Mouse (Mus musculus) frontal cortex, postnatal 10 days (tissue): Measurements from ENCODE around the gene Txnrd1.

Experiments used
- DNase-seq, 2 experiments: peaks; one replicate each; pipeline ENCODE4 v3.0.0; 2022; ENCODE audit warnings: low spot score in 2 of 2, mixed read lengths in 1 of 2

Txnrd1 gene

DNA sequence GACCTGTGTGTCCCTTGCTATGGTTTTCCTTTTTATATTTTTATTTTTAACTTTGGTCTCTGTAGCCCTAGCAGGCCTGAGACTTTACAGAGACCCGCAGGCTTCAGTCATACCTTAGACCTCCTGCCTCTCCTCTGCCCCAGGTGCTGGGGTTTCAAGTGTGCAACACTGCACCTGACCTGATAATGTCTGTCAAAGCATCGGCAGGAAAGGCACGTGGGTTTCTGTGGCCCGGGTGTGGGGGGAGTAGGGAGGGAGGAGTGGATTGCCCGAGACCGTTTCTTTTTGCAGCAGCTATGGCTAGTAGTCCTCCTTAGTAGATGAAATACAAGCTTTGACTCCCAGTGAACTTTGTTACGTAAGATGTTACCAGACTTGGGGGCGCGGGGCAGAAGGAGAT lies 15.8 kb upstream of the Txnrd1 start:
- DNase-seq, result no peak

DNA sequence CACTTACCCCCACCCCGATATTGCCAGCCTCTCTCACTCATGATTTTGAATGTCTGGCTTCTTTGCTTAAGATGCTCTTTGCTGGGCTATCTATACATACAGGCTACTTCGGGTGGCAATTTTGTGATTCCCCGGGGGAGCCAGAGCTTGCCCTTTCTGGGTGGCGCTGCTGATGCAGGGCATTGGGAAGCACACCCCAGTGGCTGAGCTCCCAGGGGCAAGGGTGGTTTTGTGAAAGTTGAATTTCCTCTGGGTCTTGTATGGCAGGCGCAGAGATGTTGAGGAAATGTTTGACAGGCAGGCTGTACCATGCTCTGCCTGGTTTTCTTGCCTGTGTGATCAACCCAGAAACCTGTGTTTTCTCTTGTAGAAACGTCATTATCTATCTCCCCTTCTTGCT lies 15.1 kb upstream of the Txnrd1 start:
- DNase-seq, result no peak

DNA sequence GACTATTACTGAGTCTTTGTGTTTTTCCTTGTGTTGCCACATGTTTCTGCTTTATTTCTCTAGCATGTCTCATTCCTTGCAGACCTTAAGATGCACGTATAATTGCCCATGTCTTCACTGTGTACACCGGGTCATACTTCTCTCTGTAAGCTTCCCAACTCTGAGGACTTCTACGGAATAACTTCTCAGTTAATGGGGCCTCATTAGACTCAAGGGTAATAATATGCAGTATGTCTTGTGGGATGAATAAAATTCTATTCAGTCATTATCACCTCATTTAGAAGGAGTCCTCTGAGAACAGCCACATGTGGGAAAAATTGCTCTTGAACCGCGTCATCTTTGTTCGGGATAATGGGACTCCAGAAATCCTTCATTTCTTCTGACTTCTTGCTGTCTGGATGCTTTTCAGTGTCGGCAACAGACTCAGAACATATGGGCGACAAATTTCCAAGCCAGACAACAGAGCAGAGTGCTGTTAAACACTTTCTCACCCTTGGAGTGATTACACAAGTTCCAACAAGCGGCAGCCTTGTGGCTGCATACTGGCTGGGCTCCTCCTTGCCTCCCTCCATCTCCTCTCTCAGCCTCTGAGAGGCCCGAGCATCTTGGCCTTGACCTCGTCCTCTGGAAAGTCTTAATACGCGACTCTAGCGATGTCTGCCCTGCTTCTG lies 10.5 kb upstream of the Txnrd1 start:
- DNase-seq, result no peak

DNA sequence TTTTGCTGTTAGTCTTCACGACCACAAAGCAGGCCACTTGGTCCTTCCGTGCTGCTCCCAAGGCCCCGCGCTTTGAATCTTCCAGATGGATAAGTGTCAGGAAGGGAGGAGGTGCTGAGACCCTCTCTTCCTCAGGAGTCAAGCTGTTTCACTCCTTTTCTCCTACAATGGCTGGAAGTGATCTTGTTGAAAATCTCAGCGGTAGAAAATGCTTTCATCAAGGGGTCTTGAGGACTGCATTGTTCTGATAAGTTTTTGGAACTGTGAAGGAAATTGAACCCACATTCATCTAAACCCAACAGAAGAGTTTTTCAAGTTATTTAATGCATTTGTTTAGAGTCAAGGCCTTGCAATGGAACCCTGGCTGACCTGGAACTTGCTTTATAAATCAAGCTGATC lies 10.0 kb upstream of the Txnrd1 start:
- no peak for DNase-seq

DNA sequence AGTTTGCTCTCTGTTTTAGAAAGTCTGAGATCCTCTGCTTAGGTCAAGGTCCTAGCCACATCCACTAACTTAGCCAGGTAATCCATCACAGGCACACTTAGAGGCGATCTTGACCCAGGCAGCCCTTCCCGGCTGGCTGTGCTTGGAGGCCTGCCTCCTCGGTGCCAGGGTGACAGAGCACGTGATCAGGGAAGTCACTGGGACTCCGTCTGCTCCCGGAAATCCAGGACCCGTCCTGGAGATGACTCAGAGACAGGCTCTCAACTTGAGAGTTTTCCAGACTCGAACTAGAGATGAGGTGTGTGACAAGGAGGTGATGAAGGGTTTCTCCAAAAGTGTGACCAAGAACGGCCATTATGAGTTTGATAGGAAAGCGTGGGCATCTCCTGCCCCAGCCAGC lies 9.2 kb upstream of the Txnrd1 start:
- DNase-seq, result no peak

DNA sequence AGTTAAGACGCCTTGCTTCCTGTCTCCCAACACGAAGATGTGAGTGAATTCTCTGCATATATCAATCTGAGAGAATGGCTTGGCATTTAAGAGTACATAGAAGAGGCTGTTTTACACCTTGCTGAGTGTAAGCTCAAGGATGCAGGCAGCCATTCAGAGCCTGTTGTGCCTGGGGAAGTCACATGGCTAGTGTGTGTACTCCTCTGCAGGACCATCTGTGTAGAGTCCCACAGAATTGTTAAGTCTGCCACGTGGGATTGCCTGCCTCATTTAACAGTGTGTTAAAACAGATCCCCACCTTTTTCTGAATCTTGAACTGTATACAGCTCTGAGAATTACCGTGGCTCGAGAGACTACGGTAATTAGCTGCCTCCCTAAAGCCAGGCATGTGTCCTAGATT lies 7.2 kb upstream of the Txnrd1 start:
- DNase-seq, result no peak

DNA sequence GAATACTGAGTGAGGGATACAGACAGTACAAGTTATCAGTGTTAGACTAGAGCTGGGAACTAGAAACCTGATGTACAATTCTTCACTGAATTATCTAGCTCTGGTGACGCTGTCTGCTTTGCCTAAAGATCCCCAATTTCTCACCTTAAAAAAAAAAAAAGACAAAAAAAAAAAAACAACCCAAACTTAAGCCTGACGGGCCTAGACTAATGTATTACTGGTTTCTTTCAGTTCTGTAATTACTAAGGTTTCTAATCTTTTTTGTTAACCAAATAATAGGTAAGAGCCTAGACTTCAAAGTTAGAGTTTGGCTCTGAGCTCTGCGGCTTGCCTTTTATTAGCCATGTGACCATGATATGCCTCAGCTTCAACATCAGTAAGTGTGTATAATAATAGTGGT lies 2.1 kb downstream of the Txnrd1 start:
- DNase-seq, result no peak

DNA sequence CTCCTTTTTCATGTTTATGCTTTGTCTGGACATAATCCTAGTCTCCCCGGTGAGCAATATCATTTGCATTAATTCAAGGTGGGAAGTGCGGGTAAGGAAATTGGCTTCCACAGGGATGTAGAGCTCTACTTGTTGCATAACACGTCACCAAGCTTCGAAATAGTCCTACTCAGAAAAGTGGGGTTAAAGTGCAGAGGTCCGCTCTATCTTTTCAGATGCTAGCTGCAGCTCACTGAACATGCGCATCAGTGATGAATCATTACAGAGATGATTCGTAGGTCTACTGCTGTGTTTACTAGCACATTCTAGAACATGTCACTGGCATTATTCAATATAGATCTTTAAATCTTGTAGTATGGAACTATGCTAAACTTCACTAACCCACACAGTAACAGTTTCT lies 4.6 kb downstream of the Txnrd1 start:
- DNase-seq, result no peak

DNA sequence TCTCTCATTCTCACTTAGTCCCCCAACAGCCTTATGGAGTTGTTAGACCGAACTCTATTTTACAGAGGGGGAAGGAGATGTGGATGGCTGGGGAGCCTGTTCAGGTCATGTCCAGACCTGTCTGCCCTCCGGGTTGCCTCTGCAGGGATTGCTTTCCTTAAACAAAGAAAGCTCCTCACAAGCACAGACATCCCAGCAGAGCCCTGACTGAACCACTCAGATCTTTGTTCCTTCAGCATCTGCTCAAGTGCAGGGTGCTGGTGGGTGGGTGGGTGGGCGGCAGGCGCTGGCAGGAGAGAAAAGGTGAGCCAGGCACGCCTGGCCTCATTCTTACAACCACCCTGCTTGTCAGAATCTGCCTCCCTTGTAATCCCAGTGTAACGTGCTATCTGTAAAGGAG lies 10.3 kb downstream of the Txnrd1 start:
- no peak for DNase-seq

DNA sequence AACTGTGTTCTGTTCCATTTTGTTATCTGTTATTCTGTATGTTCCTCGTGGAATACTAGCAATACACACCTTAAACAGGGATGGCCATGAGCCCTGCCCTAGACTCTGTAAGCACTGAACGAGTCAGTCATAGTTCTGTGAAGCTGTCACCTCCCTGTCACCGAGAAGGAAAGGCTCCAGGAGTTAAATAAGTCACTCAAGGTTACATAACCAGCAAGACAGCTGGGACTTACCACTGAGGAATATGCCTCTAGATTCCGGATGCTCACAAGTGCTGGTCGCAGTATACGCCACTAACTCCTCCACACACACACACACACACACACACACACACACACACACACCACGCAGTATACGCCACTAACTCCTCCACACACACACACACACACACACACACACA lies 11.0 kb downstream of the Txnrd1 start:
- DNase-seq, result no peak

DNA sequence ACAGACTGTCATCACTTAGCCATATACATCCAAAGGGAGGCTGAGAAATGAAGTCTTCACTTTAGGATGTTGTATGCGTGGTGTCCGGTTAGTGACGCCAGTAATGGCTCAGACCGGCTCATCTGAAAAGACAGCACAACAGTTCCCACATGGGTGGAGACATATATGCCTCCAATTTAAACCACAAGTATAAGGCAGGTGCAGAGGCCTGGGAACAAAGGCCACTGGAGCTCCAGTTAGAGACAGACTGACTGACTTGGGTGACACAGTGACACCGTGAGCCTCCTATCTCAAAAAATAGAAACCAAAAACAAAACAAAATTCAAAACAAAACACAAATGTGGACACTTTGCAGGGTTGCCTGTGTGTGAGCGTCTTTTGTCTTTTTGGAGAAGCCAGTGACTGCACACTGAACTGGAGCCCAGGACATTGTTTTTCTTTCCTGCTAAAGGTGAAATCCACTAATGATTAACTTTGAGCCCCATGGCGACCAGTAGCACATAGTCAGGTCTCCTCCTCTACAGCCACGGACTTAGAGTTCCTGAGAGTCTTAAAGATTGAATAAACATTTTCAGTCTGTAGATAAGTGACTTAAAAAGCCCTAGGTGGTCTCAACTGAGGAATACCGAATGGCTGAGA lies 14.2 kb downstream of the Txnrd1 start:
- no peak for DNase-seq

DNA sequence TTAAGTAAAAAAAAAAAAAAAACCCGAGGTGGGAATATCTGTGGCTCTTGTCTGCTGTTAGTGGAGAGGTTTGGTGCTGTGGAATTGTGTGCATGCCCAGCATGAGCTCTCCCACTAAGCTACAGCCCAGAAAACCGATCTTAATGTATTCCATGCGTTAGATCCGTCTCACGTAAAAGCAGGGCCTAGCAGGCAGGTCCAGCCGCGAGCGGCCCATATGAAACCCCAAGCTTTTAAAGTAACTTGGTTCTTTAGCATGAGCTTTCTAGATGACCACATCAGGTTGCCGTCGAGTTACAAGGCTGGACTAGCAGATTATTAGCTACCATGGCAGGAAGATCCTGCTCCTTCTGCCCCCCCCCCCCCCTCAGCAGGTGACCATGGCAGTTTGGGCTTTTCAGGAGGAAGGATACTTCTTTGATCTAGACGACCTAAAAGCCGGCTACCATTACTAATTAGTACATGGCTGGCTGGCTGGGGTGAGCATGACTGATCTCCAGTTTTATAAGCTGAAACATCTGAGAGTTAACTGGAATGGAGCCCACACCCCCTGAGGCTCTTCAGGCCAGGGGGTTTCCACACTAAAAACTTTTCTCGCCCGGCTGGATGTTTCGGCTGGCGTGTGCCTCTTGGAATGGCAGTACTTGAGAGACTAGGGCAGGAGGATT lies 16.1 kb downstream of the Txnrd1 start:
- no peak for DNase-seq

DNA sequence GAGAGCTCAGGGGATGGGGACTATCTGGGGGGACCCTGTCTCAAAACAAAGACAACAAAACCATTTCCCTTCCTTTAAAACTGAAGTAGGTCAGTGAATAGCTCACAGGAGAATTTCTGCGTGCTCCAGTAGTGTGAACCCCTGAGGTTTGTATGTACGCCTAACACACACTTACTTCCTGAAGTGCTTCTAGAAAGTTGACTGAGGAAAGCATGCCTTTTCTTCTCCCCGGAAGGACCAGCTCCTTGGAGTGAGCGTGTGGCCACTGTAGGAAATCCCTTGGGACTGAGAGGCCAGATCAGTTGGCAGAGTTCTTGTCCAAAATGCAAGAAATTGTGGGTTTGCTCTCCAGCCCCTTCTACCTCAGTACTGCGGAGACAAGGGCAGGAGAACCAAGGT lies 16.6 kb downstream of the Txnrd1 start:
- no peak for DNase-seq

DNA sequence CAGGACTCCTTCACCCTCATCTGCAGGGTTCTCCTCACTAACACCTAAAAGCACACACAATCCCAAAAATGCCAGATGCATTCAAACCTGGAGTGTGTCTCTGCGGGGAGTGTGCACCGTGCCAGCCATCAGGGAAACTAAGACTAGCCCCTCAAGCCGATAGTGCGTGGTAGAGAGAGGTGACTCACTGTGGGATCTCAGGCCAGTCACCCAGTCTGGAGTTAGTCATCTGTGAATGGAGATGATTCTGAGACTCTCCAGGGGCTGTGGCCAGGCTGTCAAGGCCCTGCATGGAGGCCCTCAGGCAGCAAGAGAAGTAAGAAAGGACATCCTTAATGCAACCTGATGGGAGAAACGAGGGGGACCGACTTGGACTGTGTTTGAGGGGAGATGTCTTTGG lies 18.0 kb downstream of the Txnrd1 start:
- no peak for DNase-seq

DNA sequence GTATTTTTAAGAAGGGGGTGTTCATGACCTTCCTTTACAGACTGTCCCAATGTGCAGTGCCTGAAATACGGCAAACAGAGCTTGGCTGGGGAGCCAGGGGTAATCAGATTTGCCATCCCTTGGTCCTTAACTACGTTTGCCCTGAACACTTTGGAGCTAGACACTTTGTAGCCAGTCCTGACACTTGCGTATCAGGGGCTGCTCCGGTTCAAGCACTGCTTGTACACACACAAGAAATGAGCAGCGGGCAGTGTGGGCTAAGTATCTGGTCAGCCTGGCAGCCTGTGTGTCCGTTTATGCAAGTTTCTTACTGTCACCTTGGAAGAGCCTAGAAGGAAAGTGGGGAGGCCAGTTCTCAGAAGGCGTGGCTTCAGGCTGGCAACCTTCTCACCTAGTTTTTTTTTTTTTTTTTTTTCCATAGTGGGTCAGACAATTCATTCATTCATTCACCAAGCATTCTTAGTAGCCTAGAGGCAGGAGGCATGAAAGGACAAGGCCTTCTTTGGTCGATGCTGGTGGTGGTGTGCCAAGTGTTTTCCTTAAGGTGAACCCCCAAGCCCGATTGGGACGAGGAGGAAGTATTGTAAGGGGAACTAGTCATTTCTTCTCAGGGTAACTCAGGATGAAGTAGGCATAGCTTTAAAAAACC lies 24.4 kb downstream of the Txnrd1 start:
- no peak for DNase-seq

DNA sequence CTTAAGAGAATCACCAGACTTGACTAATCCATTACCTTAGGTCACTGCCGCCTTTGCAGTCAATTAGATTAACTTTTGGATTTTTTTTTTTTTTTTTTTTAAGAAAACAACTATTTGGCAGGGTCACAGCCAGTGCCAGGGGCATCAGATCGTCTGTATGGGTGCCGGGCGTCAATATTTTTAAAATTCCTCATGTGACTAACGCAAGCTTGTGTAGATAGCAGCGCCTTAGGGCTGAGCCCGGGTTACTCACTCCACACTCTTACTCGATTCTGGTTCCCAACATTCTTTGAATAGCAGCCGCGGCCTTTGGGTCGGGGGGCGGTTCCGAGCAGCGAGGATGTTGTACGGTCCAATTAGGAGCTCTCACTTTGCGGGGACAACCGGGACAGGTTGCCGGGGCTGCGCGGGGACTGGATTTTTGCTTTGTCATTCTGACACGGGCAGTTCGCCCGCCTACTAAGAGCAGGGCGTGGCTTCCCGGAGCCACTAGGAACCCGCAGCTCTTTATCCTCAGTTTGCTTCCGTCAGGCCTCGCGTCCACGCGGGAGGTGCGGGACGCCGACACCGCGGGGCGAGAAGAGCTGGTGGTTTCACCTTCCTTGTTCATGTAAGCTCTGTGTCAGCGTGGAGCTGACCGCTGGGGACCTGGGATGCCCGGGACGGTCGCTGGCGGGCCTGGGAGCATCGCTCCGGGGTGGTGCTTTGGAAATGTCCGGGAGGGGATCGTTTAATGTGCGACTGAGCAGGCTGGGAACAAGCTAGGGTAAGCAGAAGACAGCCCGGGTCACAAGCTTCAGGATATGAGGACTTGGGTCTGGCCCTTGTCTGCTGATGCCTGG lies 25.2 kb downstream of the Txnrd1 start:
- DNase-seq, result peak; percentile 88

DNA sequence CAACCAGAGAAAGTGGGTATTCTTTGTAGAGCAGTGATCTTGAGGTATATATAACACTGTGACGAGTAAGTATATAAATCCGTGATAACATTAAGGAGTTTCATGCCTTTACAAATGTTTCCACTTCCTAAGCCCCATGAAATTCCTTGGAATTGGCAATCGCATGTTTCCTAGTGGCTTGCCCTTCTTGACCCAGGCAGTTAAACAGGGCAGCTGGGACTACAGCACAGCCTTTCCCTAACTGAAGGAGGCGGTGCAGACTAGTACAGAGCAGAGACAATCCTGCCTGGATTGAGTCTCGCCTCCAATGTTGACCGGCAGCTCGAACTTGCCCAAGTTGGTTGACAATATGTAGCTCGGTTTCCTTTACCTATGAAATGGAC lies 25.8 kb downstream of the Txnrd1 start:
- DNase-seq, result peak in 1 of 2 experiments; percentile 25

DNA sequence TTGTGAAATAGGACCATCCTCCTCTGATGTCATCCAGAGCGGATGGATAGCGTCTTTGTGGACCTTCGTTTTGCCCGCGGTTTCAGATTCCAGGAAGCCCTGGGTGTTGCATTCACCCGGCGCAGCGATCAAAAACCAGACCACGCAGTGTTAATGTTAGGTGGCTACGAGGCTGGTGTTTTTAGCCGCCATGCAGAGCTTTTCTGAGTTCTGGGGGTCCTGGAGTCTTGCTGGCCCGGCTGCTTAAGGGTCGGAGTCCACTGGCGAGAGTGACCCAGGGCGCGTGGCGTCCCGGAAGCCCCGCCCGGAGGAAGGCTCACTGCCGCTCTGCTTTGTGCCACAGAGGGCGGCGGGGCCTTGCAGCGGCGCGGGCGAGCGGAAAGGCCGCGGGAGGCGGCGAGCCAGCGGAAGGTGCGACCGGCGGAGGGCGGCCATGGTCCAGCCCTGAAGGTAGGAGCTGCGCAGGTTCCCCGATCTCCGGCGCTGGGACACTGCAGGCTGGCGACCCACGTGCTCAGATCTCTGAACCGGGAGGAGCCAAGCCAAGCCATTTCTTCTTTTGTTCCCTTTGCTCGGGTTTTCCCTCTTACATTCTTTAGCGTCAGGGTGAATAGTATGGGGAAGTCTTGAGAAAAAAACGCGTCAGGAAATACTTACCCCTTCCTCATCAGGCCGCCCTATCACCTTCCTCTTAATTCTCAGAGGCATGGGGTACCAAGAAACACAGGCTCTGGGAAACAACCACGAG lies 26.6 kb downstream of the Txnrd1 start:
- peak in 1 of 2 experiments; percentile 60 for DNase-seq

DNA sequence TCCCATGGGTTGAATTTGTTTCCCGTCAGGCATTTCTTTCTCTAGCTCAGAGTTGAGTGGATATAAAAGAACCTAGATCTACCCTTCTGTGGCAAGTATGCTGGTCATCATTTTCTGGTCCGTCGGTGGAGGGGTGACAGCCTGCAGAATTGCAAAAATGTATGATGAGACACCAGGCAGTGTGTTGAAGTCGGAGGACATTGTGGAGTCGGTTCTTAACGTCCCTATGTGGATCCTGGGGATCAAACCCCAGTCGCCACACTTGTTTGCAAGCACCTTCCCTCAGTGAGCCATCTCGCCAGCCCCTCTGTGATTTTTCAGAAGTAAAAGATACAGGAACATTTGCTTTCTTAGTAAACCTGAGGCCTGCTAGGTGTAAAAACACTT lies 27.2 kb downstream of the Txnrd1 start:
- DNase-seq, result no peak

DNA sequence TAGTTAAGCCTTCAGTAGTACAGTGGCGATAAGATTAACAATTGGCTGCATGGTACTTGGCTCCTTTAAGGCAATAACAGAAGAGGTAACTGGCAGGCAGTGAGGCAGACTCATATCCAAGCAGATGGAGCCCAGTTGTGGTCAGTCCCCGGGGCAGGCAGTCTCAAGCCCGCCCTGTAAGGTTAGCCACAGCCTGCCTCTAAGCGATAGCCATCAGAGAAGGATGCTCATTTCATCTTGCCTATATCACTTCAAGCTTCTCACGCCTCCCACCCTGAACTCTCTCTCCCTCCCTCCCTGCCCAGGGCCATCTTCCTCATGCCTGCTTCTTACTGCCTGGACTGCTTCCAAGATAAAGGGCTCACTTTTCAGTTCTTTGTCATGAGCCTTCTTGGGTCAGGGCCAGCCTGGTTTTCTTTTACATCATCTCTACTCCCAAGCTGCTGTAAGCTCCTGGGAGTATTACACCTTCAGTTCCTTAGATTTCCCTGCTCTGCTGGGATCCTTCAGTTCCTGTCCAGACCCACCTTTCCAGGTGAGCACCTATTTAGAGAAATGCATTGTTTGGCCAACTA lies 29.4 kb downstream of the Txnrd1 start:
- no peak for DNase-seq

DNA sequence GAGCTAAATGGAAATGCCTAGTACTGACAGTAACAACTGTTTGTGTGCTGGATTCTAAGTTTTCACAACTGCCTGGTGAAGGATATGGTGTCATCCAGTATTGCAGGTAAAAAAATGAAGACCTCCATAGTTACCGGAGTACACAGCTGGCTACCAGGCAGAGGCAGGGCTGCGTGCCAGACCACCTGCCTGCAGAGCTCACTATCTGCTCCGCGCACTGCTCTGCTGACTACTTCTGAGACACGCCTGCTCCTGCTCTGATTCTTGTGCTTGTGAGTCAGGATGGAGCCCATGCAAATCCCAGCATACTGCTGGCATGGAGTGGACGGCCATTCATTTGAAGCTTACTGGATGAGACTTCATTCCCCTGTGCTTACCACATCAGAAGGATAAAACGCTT lies 30.1 kb downstream of the Txnrd1 start:
- no peak for DNase-seq
